Mouse (Mus musculus) right cerebral cortex, postnatal 25 days (tissue): ENCODE results near the gene Zfp687.
"Not testable (repeated sequence)": the region's sequence is repeated elsewhere in the genome, so short reads cannot be mapped to it uniquely, and the experiment has no call there.

Source experiments
- DNase-seq: peaks from one replicate; pipeline ENCODE4 v3.0.0; 2022

Zfp687 gene

GRCm38 (mm10) chr3:95015337-95015872 is at the start of gene Zfp687:
TSS of gene Zfp687 (minus strand) at chr3:95015448.
- peak; percentile 100 for DNase-seq

DNA sequence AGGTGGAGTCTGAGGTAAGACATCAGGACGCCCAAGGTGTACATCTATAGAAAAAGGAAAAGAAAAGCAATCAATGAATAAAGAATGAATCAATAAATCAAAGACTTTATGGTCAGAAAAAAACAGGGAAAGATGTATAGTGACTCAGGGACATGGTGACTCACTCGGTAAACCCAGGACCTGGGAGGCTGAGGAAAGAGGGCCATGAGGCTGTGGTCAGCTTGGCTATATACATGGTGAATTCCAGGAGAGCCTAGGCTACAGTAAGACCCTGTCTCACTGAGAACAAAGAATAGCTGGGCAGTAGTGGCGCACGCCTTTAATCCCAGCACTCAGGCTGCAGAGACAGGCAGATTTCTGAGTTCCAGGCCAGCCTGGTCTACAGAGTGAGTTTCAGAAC is 48.5 kb upstream of the Zfp687 start:
- no peak for DNase-seq

GRCm38 (mm10) chr3:95058078-95058477 is 42.8 kb upstream of the Zfp687 start:
- peak; percentile 30 for DNase-seq

DNA sequence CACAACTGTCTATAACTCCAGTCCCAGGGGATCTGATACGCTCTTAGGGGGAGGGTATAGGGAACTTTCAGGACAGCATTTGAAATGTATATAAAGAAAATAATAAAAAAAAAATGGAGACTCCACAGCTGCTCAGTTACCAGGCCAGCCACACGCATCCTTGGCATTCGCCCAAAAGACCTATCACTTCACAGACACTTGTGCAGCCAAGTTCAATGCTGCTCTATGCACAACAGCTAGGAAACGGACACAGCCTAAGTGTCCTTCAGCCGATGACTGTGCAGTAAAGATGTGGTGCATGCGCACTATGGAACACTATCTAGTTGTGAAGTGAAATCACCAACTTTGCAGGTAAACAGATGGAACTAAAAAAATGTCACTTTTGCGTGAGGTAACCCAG is 41.0 kb upstream of the Zfp687 start:
- no peak for DNase-seq

- no peak for DNase-seq
These were observed 39.4 kb upstream of the Zfp687 start for GRCm38 (mm10) chr3:95054481-95055260.

DNA sequence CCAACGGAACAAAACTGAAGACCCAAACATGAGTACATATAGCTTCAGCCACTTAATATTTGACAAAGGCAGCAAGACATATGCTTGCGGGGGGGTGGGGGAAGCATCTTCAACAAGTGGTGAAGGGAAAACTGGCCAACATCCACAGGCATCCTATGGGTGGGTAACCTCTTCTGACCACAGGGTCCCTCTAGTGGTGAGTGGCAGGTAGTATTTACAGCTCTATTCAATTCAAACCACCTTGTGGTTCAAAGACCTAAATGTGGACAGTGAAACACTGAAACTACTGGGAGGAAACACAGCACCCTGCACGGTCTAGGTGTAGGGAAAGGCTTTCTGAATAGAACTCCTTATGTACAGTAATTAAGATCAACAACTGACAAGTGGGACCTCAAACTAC is 38.5 kb upstream of the Zfp687 start:
- no peak for DNase-seq

DNA sequence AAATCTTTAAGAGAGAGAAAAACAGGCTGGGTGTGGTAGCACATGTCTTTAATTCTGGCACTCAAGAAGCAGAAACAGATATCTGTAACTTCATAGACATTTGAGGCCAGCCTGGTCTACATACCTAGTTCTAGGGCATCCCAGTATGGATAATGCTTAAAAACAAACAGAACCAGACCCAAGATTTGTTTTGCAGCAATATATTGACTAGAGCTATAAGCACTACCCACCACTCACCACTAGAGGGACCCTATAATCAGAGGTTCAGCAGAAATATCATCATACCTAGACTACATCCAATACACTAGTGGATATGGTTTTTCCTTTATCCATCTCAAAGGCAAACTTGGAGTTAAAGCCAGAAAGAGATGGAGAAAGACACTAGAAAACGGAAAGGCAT is 37.7 kb upstream of the Zfp687 start:
- DNase-seq = no peak

DNA sequence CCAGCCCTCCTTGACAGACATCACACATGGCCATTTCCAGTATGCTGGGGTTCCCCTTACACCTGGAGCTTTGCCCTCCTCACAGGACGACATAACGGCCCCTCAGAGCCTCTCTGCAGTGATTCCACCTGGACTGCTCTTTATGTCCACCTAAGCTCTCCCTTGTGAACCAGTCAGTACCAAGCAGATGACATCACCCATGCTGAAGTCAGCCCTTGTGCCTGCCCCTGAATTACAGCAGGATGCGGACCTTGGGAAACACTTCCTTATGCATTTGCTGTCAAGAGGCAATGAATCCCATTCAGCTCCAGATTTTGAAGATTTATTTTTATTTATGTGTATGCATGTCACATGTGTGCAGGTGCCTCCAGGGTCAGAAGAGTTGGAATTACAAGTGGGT is 32.7 kb upstream of the Zfp687 start:
- no peak for DNase-seq

DNA sequence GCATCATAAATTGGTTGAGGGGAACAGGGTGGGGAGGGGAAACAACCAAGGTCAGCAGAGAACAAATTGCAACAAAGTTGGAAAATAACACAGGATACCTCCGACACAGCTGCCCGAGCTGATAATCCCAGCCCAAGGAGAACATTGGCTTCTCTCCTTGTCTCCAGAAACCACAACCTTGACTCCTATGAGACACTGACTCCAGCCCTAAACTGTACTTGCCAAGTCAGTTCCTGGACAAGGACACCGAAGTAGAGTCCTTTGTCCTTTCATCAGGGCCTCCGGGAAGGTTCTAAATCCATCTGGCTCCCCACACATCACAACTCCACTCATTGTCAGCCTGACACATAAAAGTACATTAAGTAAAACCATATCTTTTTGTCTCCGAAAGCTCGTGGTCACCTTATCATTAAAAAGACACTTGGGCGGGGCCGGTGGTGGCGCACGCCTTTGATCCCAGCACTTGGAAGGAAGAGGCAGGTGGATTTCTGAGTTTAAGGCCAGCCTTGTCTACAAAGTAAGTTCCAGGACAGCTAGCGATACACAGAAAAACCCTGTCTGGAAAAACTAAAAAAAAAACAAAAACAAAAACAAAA is 31.3 kb upstream of the Zfp687 start:
- no peak for DNase-seq

GRCm38 (mm10) chr3:95043251-95043650 is 28.0 kb upstream of the Zfp687 start:
- no peak for DNase-seq

DNA sequence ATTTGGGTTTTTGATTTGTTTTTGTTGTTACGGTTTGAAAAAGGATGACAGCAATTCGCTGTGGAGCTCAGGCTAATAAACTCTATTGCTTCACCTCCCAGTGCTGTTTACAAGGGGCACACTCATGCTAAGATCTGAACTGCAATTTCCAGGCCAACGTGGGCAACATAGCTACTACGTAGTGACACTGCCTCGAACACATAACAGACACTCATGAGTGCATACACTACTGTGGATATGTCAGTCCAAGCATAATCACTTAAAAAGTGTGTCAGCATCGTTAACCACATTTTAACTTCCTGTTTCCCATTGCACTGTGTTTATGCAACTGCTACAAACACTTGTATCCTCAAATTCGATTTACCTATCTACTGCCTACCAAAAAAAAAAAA is 27.6 kb upstream of the Zfp687 start:
- DNase-seq = no peak

GRCm38 (mm10) chr3:95042166-95042837 is 27.1 kb upstream of the Zfp687 start, which contains the start of gene Psmd4:
TSS of gene Psmd4 (minus strand) at chr3:95042614.
- DNase-seq = peak; percentile 98

DNA sequence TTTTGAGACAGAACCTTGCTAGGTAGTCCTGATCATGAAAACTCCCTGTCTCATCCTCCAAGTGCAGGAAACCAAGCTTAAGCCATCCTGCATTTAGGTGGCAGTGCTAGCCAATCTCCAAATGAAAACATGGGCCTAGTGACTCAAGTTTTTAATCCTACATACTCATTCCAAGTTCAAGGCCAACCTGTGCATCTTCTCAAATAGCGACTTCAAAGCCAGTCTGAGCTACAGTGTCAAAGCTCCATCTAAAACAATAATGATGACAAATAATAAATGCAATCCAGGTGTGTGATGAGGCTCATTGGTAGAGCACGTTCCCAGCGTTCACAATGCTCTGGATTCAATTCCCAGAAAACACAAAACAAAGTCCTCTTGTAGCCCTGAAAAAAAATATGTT is 26.4 kb upstream of the Zfp687 start:
- no peak for DNase-seq

DNA sequence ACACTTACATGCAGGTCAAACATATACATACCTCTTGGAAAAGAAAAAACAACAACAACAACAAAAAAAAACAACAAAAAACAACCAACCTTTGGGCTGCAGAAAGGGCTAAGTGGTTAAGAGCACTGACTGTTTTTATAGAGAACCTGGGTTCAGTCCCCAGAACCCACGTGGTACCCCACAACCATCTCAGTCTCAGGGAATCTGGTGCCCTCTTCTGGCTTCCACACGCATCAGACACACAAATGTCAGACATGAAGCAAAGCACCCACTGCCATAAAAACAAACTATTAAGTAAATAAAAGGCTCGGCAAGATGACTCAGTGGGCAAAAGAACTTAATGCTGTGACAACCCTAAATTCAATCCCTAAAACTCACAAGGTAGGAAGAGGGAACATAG is 14.7 kb upstream of the Zfp687 start:
- DNase-seq = no peak

- not testable (repeated sequence) for DNase-seq
These were observed 14.1 kb upstream of the Zfp687 start for GRCm38 (mm10) chr3:95029291-95029827.

- no peak for DNase-seq
These were observed 13.4 kb upstream of the Zfp687 start for GRCm38 (mm10) chr3:95028603-95029002.

GRCm38 (mm10) chr3:95027701-95028100 is 12.5 kb upstream of the Zfp687 start:
- peak; percentile 68 for DNase-seq

DNA sequence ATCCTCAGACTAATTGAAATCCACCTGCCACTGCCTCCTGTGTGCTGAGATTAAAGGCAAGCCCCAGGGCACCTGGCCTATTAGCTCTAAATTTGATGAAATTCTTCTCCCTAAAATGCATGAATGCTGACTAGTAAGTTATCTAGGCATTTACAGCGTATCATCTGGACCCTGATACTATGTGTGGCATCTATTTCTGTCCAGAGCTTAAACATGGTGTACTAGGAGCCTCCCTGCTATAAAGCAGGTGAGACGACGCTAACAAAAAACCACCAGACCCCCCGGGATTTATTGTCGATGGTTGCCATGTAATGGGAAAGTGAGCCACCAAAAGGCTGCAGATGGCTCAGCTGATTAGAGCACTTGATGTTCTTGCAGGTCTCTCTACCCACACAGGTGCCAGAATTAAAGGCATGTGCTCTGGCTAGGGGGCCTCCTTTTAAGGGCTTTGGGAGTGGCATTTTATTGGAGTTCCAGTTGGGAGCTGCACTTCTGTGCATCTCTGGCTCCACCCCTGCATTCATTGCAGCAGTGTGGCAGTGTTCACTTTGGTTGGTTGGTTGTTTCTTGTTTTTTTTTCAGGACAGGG is 11.9 kb upstream of the Zfp687 start:
- DNase-seq = no peak

- DNase-seq = no peak
These were observed 10.0 kb upstream of the Zfp687 start for GRCm38 (mm10) chr3:95025202-95025601.

DNA sequence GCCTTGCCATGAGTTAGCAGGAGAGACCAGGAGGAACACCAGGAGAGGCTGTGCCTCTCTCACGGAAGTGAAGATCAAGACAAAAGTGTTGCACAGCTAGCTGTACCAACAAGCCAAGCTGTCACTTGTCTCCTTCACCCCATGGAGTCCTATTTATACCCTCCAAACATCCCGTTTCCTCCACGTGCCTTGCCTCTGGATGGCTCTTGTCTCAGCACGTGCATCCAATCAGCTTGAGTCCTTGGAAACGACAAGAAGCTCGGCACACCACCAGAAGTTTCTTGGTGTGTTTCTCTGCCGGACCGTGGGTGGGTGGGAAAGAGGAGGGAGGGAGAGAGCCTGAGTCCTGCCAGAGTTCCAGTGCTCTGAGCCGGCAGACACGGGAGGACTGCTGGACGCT is 9.3 kb upstream of the Zfp687 start:
- DNase-seq = peak; percentile 34

DNA sequence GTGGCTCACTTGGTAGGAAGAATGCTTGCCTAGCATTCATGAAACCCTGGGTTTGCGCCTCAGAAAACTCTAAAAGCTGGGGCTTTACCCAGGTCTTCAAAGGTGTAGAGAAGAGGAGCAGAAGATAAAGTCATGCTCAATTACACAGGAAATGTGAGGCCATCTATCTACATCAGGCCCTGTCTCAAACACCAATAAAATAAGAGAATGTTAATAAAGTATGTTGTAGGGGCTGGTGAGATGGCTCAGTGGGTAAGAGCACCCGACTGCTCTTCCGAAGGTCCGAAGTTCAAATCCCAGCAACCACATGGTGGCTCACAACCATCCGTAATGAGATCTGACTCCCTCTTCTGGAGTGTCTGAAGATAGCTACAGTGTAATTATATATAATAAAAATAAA is 5.7 kb upstream of the Zfp687 start:
- DNase-seq = not testable (repeated sequence)

DNA sequence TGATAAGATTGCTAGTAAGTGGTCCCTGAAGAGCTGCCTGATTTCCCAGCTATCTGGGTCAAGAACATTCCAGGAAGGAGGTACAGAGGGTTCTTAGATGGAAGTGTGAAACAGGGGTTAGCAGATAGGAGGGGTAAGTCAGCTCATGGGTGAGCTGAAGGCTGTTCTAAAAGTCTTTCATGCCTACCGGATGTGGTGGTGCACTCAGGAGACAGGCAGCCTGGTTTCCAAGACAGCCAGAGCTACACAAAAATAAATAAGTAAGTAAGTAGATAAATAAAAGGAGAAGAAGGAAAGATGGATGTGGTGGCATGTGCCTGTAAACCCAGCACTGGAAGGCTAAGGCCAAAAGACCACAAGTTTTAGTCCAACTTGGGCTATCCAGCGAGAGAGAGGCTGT is 3.5 kb upstream of the Zfp687 start:
- DNase-seq = no peak

GRCm38 (mm10) chr3:95016532-95017056 is 1.3 kb upstream of the Zfp687 start:
- DNase-seq = no peak
